Mouse (Mus musculus) heart, adult 18-20 months (tissue): ENCODE results near the gene Mecr. TPM values are rescaled to one million over a fixed set of nuclear protein-coding genes. Genes with fewer than 3 reads are reported as not detected.
"Not testable (repeated sequence)": the region's sequence is repeated elsewhere in the genome, so short reads cannot be mapped to it uniquely, and the experiment has no call there.

Experiments
- DNase-seq, 2 experiments: peaks; one replicate each; pipeline ENCODE4 v3.0.0; 2021 to 2022; ENCODE audit warnings: mixed read lengths in 1 of 2
- long read RNA-seq, 2 experiments: library from polyadenylated mRNA; stranded (forward); transcript quantifications; one replicate each; pipeline ENCODE4 v2.0.0; 2021
- total RNA-seq, 2 experiments: library from RNA; stranded (reverse); gene quantifications; 2 replicates each; pipeline ENCODE4 v1.2.3; 2021

The Mecr gene
- total RNA-seq, result 10 to 100 TPM; 25.0 to 32.3 TPM
- long read RNA-seq, experiment 1, transcript Mecr-201 (10 exons, 1,337 nt), result major isoform, 28 of 32 reads
- long read RNA-seq, experiment 1, partial matches to known transcripts, result 0 of 32 reads
- long read RNA-seq, experiment 1, other reads (novel, unspliced or antisense), result 4 of 32 reads
- long read RNA-seq, experiment 2, transcript Mecr-201 (10 exons, 1,337 nt), result major isoform, 13 of 14 reads
- long read RNA-seq, experiment 2, partial matches to known transcripts, result 0 of 14 reads
- long read RNA-seq, experiment 2, other reads (novel, unspliced or antisense), result 1 of 14 reads

DNA sequence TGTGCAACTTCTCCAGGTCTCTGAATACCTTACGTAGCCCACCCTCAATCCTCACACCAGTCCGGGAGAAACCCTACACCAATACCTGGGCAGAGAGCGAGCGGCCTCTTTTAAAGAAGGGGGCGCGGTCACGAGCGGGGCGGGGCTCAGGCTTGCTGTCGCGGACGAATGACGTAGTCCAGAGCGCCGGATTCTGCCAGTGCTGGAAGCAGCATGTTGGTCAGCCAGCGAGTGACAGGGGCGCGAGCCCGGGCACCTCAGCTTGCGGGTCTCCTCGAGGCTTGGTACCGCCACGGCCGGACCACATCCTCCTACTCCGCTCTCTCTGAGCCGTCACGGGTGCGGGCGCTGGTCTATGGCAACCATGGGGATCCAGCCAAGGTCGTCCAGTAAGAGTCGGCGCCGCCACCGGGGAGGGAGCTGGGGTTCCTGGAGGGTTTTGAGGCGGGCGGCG lies at the start of gene Mecr:
TSS of gene Mecr (plus strand) at position 181 of the 454 bp plus-strand sequence.
- peak; percentile 92 to 97 for DNase-seq

- DNase-seq, result peak; percentile 37 to 68
These were observed 46.8 kb upstream of the Mecr start for GRCm38 (mm10) chr4:131796312-131797080.

- peak; percentile 72 to 80 for DNase-seq
These were observed 45.8 kb upstream of the Mecr start for GRCm38 (mm10) chr4:131797483-131797882.

- DNase-seq, result no peak
These were observed 45.4 kb upstream of the Mecr start for GRCm38 (mm10) chr4:131797920-131798319.

DNA sequence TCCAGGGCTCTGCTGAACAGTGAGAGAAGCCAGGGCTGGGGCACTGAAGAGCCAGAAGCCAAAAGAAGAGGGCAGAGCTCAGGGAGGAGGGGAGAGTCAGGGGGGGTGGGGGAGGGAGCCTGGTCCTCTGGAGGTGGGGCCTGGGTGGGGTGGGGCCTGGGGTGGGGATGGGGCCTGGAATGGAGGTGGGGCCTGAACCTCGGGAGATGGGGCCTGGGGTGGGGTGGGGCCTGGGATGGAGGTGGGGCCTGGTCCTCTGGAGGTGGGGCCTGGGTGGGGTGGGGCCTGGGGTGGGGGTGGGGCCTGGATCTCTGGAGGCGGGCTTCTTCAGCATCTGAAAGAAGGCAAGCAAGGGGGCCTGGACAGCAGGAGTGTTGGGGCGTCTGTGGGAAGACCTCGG lies 44.3 kb upstream of the Mecr start:
- no peak for DNase-seq

GRCm38 (mm10) chr4:131803846-131804245 lies 39.4 kb upstream of the Mecr start:
- no peak for DNase-seq

DNA sequence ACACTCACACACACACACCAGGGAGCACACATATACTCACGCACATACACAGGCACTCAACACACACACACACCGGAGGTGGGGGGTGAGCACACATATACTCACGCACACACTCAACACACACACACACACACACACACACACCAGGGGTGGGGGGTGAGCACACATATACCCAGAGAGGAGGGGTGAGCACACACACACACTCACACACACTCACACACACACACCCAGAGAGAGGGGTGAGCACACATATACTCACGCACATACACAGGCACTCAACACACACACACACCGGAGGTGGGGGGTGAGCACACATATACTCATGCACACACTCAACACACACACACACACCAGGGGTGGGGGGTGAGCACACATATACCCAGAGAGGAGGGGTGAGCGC lies 38.5 kb upstream of the Mecr start:
- DNase-seq, result not testable (repeated sequence)

DNA sequence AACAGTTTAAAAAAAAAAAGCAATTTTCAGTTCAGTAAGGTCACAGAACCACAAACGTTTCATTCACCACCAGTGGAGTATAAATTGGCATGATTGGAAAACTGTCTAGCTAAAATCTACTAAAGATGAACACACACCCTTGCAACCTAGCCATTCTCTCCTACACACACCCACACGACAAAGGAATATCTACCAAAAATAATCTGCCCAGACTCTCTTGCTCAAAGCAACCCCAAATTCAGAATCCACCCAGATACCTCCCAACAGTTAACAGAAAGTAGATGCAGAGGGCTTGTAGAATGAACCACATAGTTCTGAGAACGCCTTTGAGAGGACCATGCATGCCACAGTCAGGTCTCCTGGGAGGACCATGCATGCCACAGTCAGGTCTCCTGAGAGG lies 38.0 kb upstream of the Mecr start:
- DNase-seq, result no peak

DNA sequence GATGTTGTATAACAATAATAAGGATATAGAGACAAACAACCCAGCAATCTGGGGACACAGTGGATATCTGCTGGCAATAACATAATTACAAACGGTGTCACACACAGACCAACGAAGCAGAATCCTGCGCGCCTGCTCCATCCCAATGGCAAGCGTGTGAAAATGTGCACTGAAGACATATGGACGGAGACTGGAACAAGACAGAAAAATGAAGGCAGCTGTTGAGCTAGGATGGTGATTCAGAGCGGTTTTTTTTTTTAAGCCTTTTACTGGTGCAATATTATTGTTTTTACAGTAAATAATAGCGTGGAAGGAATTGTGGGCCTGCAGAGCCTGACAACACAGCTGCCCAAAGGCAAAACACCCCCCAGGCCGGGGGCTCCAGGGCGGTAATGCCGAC lies 30.8 kb upstream of the Mecr start:
- no peak for DNase-seq

- DNase-seq, result no peak
These were observed 29.5 kb upstream of the Mecr start for GRCm38 (mm10) chr4:131813798-131814197.

GRCm38 (mm10) chr4:131814869-131815268 lies 28.4 kb upstream of the Mecr start:
- no peak for DNase-seq

- no peak for DNase-seq
These were observed 27.5 kb upstream of the Mecr start for GRCm38 (mm10) chr4:131815774-131816173.

GRCm38 (mm10) chr4:131818926-131819325 lies 24.3 kb upstream of the Mecr start:
- DNase-seq, result no peak

- DNase-seq, result no peak
These were observed 22.0 kb upstream of the Mecr start for GRCm38 (mm10) chr4:131821161-131821731.

GRCm38 (mm10) chr4:131822583-131822982 lies 20.7 kb upstream of the Mecr start:
- DNase-seq, result no peak

GRCm38 (mm10) chr4:131824939-131825338 lies 18.3 kb upstream of the Mecr start:
- no peak for DNase-seq

- peak; percentile 52 to 59 for DNase-seq
These were observed 17.4 kb upstream of the Mecr start for GRCm38 (mm10) chr4:131825830-131826229.

- DNase-seq, result no peak
These were observed 16.4 kb upstream of the Mecr start for GRCm38 (mm10) chr4:131826905-131827304.

DNA sequence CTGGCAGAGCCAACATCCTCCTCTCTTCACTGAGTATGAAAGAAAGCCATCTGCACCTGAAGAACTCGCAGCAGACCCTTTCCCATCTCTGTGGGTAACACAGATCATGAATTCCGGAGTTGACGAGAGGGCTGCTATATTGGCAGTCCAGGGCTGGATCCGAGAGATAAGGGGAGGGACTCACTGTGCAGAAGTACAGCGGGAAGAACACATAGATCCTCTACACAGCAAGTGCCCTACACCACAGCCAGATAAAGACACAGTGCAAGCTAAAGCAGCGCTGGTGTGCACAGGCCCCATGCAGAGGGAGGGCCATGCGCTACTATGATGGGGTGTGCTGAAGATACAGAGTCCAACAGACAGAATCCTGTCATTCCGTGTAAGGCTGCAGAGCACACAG lies 14.1 kb upstream of the Mecr start:
- no peak for DNase-seq

- DNase-seq, result no peak
These were observed 11.7 kb upstream of the Mecr start for GRCm38 (mm10) chr4:131831546-131832045.

DNA sequence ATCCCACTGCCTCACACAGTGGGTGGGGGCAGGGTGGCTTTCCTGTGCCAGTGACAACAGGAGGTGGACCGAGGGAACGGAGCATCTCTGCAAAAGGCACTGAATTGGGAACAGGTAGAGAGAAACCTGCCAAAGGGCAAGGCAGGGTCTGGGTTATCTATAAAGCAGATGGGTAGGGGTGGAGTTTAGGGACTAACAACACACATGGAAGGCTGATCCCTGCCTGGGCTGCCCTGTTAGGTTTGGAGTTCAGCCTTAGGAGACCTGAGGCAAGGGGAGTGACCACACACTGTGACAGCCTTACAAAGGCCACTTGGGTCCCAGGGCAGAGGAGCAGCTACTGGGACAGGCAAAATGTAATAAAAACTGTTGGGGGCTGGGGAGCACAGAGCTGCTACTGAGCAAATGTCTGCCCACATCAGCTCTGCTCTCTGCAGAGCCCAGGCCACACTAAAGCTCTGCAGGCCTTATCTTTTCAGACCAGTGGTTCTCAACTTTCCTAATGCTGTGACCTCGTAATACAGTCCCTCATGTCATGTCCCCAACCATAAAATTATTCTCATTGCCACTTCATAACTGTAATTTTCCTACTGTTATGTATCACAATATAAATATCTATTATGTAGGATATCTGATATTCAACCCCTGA lies 10.4 kb upstream of the Mecr start:
- no peak for DNase-seq

DNA sequence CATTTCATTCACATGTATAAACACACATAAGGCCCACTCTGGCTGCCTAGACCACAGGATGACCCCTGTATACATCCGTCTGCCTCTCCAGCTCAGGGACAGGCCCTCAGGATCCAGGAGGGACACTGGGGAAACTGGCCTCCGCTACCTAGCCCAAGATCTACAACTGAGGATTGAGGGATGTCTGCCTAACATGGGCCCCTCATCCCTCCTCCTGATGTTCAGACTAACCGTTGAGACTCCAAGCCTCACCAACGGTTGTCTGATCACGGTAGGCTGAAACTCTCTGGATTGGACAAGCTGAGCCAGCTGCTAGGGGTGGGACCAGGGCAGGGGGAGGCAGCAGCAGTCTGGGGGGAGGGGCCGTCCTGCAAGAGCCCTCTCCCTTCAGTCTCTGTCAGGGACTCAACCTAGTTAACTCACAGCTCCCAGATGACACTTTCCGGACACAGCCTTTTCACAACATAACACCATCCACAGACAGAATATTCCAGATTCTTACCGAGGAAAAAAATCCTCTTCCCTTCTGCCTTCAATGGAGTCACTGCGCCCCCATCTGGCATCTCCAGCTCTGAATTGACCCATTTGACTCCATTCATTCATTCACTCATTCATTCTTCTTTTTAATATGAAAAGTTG lies 9.2 kb upstream of the Mecr start:
- peak in 1 of 2 experiments; percentile 42 for DNase-seq
